Mouse (Mus musculus): ENCODE results near the gene Clptm1.

Clptm1 gene

DNA sequence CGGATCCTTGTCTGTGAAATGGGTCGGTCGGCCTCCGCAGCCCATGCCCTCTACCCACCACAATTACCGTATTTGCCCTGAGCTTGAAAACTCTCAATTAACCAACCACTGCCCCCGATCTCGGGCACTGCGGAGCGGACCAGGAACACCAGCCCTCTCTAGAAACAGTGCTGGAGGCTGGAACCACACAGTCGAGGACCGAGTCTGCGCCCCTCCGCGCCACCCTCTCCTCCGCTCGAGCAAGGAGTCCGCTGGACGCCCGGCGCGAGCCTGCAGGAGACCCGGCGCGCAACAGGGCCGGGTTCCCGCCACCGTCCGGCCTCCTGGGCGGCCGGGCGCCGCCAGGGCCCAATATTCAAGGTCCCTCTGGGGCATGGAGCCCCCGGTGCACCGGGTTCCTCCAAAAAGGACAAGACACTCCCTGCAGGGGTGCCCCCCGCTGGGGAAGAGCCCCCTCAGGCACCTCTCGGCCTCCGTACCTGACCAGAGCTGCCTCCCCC lies 328 bp downstream of the Clptm1 start:
- DNase-seq (ENCODE audit: low read depth, low spot score) = no peak

DNA sequence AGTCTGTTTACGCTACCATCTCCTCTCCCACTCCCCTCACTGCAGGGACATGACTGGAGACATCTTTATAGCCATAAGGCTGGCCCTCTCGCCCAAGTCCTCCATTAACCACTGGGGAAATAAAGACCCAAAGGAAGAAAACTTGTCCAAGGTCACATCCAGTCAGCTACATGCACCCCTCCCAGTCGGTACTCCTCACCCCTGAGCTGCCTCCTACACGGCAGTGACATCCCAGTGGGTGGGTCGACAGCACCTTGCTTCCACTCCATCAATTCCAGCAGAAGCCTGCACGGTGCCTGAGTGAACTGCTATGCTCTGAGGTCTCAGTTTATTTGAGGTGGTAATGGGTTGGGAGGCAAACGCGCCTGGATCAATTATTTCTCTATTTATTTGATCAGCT lies 893 bp downstream of the Clptm1 start:
- DNase-seq (ENCODE audit: low read depth, low spot score) = peak; percentile 13

DNA sequence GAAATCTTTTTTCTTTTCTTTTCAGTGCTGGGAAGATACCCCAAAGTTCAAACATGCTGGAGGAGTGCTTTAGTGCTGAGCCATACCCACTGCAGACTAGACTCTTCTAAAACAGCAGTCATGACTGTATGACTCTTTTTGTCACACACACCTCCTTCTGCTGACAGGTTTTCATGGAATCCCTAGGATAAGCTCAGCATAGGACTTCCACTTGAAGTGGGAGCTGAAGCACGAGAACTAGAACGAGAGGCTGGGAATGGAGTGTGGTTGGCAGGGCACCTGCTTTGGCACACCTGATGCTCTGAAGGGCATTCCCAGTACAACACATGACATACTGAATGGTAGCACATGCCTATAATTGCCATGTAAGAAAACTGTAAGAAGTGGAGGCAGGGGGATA lies 12.2 kb downstream of the Clptm1 start:
- no peak for DNase-seq (ENCODE audit: low read depth, low spot score)

DNA sequence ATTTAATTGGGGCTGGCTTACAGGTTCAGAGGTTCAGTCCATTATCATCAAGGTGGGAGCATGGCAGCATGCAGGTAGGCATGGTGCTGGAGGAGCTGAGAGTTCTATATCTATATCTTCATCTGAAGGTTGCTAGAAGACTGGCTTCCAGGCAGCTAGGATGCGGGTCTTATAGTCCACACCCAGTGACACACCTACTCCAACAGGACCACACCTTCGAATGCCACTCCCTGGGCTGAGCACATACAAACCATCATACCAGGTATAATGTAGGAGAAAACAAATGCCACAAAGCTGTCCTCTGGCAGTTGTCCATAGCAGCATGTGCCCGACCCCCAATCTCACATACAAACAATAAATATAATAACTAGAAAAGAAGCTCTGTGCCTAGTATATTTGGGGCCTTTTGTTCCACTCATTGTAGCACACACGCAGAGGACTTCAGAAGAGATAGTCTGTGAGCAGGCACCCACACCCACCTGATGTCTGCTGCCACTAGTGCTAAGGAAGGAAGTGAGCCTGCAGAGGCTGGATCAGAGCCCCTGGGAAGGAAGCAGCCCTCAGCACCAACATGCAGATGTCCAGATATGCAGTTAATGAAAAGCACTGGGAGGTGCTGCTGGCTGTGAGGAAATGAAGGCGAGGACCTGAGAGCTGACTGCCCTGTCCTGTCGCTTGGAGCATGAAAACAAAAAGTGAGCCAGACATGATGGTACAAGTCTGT lies 13.6 kb downstream of the Clptm1 start:
- DNase-seq (ENCODE audit: low read depth, low spot score) = no peak

DNA sequence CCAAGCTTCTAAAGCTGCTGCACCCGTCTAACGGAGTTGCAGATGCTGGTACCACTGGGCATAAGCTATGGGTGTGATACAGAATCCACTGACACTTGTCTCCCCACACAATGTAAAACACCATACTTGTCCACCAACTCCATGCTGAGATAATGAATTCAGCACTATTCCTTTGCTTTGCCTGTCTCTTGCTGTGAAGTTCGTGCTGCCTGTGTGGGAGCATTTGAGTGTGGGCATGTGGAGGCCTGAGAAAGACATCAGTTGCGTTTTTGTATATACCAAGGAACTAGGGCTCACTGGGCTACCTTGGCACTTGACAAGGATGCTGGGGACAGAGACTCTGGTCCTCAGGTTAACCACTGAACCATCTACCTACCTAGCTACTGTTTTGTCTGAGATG lies 23.6 kb downstream of the Clptm1 start:
- DNase-seq (ENCODE audit: low read depth, low spot score) = no peak

DNA sequence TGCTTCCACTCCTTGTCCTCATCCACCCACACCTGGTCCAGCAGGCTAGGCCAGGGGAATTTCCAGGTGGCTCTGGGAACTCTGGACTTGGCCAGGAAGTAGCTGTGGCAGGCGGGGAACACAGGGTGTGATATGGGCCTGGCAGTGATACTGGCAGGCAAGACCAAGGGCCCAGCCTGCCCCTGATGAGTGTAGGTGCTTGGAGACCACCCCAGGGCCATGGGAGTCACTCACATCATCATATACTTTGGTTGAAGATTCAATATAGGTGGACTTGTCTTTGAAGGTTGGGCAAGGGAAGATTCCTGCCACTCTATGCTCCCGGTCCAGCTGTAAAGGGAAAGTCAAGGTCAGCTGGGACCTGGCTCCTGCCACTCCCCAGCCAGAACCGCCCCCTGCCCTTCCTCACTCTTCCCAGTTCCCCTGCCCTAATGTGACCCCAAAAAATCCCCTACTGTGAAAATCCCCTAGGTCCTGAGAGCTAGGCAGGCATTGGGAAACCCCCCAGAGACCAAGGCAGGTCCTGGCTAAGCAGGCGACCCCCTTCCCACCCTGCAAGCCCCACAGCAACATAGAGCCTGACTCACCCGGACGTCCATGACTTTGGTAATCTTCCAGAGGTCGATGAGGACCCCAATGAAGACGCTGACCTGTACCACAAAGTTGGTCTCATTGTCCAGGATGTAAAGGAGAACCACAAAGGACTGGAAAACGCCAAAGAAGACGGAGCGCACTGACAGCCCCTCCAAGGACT lies 29.6 kb downstream of the Clptm1 start:
- no peak for DNase-seq (ENCODE audit: low read depth, low spot score)

DNA sequence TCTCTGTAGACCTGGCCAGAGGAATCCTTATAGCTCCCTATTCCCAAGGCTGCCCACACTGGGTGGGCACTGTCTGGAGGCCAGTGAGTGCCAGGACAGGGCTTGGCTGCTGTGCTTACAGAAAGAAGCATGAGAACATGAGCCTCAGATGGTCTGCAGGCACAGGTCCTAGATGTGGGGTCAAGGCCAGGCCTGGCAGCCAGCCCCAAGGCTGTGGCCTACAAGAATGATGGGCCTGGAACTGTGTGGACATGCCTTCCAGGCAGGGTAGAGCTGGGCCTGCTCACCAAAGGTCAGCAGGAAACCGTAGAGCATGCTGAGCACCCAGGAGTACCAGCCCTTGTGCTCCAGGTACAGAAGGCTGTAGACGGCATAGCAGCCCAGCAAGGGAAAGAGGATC lies 30.2 kb downstream of the Clptm1 start:
- no peak for DNase-seq (ENCODE audit: low read depth, low spot score)

DNA sequence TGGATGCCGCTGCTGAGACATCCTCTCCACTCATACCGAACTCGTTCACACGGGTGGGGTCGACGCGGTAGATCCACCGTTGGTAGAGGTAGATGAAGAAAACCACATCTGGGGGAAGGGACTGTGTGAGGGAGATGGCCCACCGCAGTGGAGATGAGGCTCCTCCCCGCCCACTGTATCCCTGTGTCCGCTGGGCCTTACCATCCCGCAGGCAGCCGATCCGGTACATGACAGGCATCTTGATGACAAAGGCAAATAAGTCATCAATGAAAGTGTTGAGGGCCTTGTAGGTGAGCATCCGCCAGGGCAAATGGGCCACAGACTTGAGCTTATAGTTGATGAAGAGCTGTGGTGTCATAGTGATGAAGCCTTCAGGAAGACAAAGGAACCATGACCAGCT lies 31.0 kb downstream of the Clptm1 start:
- no peak for DNase-seq (ENCODE audit: low read depth, low spot score)

DNA sequence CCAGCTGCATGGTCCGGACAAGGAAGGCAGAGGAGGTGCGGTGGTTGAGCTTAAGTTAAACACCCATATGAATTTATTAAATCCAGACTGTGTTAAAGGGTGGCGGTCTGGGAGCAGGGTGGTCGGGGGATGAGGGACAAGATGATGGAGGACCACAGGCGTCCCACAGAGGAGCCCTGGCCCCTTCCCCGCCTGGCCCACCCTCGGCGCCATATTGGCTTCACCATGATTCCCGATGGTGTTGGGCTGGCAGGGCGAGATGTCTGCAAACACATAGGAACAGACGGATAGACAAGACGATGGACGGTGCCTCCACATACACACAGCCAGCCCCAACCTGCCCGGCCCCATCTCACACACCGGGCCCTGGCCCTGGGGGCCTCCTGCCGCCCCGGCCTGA lies 31.6 kb downstream of the Clptm1 start:
- no peak for DNase-seq (ENCODE audit: low read depth, low spot score)

DNA sequence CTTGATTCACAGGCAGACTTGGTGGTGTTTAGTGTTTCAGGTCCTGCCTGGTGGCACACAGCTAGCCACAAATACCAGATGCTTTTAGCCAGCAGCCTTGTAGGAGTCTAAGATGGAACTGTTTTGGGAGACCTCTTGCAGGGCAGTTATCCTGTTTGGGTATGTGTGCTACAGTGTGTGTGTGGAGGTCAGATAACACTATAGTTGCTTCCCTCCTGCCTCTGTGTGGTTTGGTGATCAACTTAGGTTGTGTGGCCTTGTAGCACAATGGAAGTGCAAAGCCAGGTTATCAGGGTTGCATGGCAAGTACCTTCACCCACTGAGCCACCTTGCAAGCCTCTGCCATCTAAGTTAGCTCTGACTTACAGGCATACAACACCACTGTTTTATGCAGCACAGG lies 32.1 kb downstream of the Clptm1 start:
- DNase-seq (ENCODE audit: low read depth, low spot score) = no peak

DNA sequence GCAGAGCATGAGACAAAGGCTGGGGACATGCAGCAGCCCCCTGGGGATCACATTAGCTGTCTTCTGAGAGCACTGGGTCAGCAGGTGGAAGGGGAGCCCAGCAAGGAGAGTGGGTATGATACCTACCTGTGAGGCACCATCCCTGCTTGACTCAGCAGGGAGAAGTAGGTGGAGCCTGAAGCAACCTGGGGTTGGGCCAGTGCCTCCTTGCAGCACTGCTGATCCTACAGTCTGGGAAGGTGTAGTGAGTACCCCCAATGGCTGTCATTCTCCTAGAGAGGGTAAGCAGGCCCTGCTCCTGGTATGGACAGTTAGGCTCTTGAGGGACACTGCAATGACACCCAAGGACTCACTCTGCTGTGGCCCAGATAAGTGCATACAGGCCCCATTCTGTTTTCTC lies 32.6 kb downstream of the Clptm1 start:
- DNase-seq (ENCODE audit: low read depth, low spot score) = no peak

DNA sequence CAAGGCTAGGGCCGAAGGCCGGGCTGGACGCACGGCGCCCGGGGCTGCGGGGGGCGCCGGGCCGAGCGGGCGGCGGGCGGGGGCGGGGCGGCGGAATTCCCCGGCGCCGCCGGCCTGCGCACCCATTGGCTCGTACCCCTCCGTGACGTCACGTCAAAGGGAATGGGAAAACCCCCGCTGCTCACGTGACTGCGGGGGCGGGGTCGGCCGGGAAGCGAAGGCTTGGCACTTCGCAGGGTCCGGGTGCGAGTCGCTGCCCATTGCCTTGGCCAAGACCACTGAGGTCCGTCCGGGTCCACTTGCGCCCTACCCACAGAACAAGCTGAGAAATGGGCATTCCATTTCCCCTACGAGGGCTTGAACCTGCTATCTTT lies 35.5 kb downstream of the Clptm1 start, which contains the start of gene Relb:
Relb (minus strand) TSS at position 78 of the 374 bp plus-strand sequence.
- peak; percentile 92 for DNase-seq (ENCODE audit: low read depth, low spot score)

DNA sequence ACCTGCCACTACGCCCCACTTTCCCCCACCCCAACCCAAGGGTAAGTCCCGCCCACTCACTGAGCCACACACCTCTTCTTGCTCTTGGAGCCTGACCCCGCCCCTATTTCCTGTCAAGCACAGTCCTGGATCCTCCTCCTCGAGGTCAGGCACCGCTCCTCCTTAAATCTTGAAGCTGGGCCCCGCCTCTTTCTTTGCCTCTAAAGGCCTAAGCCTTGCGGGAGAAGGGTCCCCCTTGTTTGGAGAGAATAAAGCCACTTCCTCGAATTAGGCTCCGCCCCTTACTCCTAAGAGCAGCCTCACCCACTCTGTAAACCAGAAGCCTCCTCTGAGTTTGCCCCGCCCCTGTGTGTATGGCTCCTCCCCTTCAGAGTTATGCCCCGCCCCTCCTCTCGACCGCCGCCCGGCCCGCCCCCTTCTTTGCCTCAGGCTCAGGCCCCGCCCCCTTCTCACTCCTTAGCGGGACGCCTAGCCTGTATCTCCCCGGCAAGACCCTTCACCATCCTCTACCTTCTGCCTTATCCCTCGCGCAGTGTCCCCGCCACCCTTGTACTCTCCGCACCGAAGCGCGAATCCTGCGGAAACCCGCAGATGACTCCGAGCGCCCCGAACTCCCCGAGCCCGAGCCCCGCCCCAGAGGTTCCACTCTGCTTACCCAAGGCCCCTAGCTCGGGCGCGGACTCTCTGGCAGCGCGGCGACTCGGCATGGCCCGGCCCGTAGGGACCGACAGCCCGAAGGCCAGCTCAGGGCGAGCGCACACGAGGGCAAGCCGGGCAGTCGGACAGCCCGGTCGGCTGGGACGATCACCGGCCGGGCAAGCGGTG lies 36.1 kb downstream of the Clptm1 start:
- DNase-seq (ENCODE audit: low read depth, low spot score) = peak; percentile 100

DNA sequence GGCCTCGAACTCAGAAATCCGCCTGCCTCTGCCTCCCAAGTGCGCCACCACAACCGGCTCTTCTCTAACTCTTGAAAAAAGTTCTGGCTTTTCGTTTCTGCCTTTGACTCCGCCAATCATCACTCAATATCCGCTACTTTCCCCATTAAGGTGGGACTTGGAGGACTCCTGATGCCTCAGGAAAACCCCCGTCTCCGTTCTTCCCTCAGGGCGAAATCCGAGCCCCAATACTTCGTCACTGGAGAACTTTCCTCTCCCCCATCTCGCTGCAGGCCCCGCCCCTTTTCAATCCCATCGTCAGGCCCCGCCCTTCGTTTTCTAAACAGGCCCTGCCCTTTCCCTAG lies 36.7 kb downstream of the Clptm1 start:
- DNase-seq (ENCODE audit: low read depth, low spot score) = no peak

DNA sequence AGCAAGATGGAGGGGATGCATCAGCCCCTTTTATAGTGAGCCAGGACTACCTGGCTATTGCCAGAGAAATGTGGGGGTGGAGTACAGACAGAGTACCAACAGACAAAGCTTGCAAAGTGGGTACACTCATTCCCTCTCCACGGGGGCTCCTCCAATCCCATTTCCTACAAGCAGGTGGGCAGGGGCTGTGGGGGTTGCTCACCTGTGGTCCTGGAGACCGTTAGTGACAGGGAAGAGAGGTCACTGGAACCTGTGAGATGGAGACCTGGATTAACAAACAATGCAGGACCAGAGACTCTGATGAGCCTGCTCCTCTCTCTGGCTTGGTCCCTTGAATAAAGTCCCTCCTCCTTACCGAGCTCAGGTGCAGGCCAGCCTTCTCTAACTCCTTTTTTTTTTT lies 37.1 kb downstream of the Clptm1 start:
- no peak for DNase-seq (ENCODE audit: low read depth, low spot score)

DNA sequence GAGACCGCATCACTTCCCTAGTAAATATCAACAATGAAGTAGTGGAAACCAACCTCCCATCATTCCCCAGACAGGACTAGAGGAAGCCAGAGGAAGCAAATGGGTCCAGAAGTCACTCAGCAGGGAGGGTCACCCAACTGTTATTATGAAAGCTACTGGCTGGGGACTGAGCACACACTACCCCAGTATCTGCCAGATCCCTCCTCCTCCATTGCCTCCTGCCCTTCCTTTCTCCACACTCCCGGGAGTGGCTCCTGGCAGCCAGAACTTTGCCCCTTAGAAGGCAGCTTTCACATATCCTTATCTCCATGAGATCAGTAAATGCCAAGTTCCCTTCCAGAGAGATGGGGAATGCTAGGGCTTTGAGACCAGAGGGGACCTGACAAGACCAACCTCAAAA lies 41.4 kb downstream of the Clptm1 start:
- DNase-seq (ENCODE audit: low read depth, low spot score) = no peak

DNA sequence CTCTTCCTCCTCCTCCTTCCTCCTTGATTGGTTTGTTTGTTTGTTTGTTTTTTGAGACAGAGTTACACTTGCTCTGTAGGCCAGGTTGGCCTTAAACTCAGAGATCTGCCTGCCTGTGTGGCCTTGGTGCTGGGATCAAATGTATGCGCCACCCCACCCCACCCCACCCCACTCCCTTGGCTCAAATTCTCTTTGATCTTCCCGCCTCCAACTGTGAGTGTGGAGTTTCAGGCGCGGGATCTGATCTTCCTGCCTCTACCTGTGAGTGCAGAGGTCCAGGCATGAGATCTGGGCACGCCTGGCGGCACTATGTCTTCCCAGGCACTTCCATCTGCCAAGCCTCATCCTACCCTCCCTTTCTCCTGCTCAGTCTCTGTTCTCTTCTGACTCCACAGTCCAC lies 42.6 kb downstream of the Clptm1 start:
- DNase-seq (ENCODE audit: low read depth, low spot score) = no peak

DNA sequence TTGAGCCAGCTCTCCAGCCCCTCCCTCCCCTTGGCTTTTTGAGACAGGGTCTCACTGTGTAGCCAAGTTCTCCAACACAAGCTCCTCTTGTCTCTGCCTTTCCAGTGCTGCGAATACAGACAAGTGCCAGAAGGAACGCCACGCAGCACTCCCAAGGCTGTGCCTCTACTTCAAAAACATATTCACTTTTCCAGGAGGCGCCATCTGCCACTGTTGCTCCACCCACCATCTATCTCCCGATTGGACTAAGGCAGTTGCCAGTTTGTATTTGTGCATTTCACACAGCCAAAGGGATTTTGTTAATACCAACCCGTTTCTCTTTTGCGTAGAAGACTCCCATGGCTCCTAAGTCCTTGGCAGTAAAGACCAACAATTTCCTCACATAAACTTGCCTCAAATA lies 44.0 kb downstream of the Clptm1 start:
- DNase-seq (ENCODE audit: low read depth, low spot score) = no peak

DNA sequence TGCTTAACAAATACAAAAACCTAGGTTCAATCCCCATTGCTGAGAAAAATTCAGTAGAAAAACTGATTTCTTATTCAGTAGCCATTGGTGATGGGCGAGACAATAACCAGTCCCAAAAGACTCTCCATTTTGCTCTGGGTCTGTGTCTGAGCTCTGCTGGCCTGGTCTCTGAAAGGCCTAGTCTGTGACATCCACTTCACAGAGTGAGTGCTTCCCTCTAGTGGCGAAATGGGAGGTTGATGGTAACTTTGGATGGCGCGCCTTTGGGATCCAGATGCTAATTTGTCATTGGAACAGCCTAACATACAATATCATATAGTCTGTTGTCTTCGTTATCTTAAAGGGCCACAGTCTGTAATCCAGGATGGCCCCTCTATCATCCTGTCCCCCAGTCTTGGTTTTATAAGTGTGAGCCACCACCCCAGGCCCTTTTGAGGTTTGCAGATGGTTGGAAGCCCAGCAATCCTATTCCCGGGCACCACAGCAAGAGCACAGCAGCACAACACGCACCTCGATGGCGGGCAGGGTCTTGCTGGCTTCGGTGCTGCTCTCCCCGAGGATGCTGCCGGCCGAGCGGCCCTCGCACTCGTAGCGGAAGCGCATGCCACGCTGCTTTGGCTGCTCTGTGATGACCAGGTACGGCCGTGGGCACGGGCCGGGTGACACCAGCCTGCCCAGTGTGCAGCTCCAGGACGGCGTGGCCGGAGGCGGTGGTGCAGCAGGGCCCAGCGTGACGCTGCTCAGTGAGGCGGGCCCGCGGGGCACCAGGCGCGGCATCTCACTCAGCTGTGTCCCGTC lies 45.6 kb downstream of the Clptm1 start:
- peak; percentile 72 for DNase-seq (ENCODE audit: low read depth, low spot score)

DNA sequence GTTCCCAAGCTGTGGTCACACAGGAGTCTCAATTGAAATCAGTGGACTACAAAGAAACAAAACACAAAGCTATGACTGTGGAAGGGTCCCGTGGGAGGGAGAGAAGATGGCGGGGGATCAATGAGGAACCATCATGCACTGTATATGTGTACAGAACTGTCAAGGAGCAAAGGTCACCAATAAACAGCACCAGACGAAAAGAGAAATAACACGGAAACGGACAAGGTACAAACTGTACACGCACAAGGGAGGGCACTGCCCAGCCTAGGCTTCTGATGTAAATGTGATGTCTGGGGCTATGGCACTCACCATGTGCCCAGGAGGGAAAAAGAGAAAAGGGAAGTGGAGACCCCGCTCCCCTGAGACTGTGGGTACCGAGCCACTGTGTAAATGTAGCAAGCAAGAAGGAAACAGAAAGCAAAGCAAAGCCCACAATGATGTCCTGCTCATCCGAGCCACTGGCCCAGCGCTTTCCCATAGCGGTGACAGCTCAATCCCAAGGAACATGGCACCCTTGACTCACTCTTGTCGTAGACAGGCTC lies 49.7 kb downstream of the Clptm1 start:
- no peak for DNase-seq (ENCODE audit: low read depth, low spot score)

DNA sequence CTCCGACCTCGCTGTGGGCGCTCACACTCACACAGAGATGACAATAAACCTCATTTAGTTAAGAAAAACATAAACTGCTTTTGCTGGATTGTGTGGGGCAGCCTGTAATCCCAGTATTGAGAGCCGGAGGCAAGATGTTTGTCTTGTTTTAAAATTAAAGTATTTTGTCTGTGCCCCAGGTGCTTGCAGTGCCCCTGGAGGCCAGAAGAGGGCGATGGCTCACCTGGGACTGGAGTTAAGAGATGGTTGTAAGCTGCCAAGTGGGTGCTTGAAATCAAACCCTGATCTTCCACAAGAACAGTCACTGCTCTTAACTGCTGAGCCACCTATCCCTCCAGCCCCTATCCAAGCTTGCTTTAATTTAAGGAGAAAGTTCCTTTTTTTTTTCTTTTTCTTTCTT lies 53.9 kb downstream of the Clptm1 start:
- no peak for DNase-seq (ENCODE audit: low read depth, low spot score)
